In the genomic region with DNA sequence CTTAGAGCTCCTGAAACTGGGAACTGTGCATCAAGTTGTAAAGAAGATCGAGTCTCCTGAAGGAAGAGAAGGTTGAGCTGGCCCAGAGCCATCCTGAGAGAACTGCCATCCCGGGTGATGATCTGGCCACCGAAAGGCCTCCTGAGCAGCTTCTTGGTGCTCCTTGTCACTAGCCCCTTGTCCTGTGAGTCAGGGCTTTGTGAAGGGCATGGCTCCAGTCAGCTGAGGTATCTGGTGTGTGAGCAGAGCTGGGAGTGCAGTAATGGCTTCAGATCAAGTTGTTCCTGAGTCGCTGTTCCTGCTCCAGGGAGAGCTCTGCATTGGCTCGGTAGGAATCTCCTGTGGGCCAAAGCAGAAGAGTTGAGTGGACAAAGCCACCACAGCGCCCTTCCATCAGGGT, we compare ENCODE assay signal across 22 mouse cellular contexts. TPM values are rescaled to one million over a fixed set of nuclear protein-coding genes. Genes with fewer than 3 reads are reported as not detected.
A peak's percentile ranks its signal among the peaks of the same experiment; 100 is the strongest.
DNase-seq lines count a peak whose midpoint lies in the region; ATAC-seq lines count a peak whose summit lies in the region.
"Had no signal": no experiment of that assay in that cellular context is flagged by ENCODE, and none has a peak within 500 bp of the region (broad histone marks: within the 10 kb centered on the region; RNA-seq: fewer than 3 reads in every experiment).

No protein-coding gene starts in this region.

- H3K27ac ChIP-seq in forebrain, embryonic 10.5 days: no peak overlapping the region
- no peak overlapping the region for H3K27ac ChIP-seq in forebrain, embryonic 11.5 days (ENCODE audit: low read depth, low read length)
- H3K27ac ChIP-seq in midbrain, embryonic 10.5 days (replicated peaks): no peak overlapping the region
- no peak overlapping the region for H3K27ac ChIP-seq in midbrain, embryonic 15.5 days
- H3K27ac ChIP-seq in kidney, embryonic 15.5 days: no peak overlapping the region
- H3K27ac ChIP-seq: embryonic facial prominence, embryonic 15.5 days; forebrain, embryonic 12.5 days; hindbrain, embryonic 12.5 days had no signal

- no peak overlapping the region for H3K9ac ChIP-seq in forebrain, embryonic 11.5 days (ENCODE audit: low read length)
- H3K9ac ChIP-seq in midbrain, embryonic 15.5 days: no peak overlapping the region
- H3K9ac ChIP-seq in kidney, embryonic 15.5 days: no peak overlapping the region
- H3K9ac ChIP-seq: embryonic facial prominence, embryonic 15.5 days; forebrain, embryonic 12.5 days; hindbrain, embryonic 12.5 days had no signal

- 94% methylated on average over 6 of the region's 6 CpGs for WGBS in forebrain, embryonic 10.5 days
- 95% methylated on average over 6 of the region's 6 CpGs for WGBS in forebrain, embryonic 11.5 days
- 93% methylated on average over 6 of the region's 6 CpGs for WGBS in midbrain, embryonic 10.5 days
- WGBS in midbrain, embryonic 15.5 days: 95% methylated on average over 6 of the region's 6 CpGs
- 95% methylated on average over 6 of the region's 6 CpGs for WGBS in kidney, embryonic 15.5 days

- H3K4me2 ChIP-seq in forebrain, embryonic 11.5 days (ENCODE audit: low read depth, low read length, severe bottlenecking): no peak overlapping the region
- no peak overlapping the region for H3K4me2 ChIP-seq in midbrain, embryonic 15.5 days
- no peak overlapping the region for H3K4me2 ChIP-seq in kidney, embryonic 15.5 days
- H3K4me2 ChIP-seq: embryonic facial prominence, embryonic 15.5 days; forebrain, embryonic 12.5 days; hindbrain, embryonic 12.5 days had no signal

- DNase-seq in forebrain, embryonic 10.5 days (ENCODE audit: extremely low spot score, low spot score): peak; percentile 14
- DNase-seq in forebrain, embryonic 11.5 days (ENCODE audit: low spot score): no peak
- DNase-seq in midbrain, embryonic 10.5 days (ENCODE audit: low spot score): peak; percentile 7
- peak; percentile 28 for DNase-seq in cerebellum, adult 9-10 months
- peak; percentile 23 to 25 for DNase-seq in cerebellum, postnatal 36 days
- no peak for DNase-seq in right cerebral cortex, postnatal 36 days (ENCODE audit: low spot score in 2 of 2)
- DNase-seq: adrenal gland, adult 2 months; adrenal gland, postnatal 25 days; embryo, embryonic 11 days; gastrocnemius, postnatal 10 days; heart, postnatal 10 days; heart, postnatal 4 days; kidney, adult 18-20 months had no signal

- H3K36me3 ChIP-seq in forebrain, embryonic 10.5 days (replicated peaks): peaks cover 38% of the 10 kb centered on the region
- no peaks in the 10 kb centered on the region for H3K36me3 ChIP-seq in forebrain, embryonic 11.5 days (ENCODE audit: control insufficient read depth, insufficient read depth, low read length)
- peaks cover 32% of the 10 kb centered on the region for H3K36me3 ChIP-seq in midbrain, embryonic 10.5 days
- H3K36me3 ChIP-seq in midbrain, embryonic 15.5 days (replicated peaks): no peaks in the 10 kb centered on the region
- peaks cover 33% of the 10 kb centered on the region for H3K36me3 ChIP-seq in kidney, embryonic 15.5 days

- no peak for ATAC-seq in forebrain, embryonic 11.5 days (replicated peaks; ENCODE audit: low FRiP score)
- ATAC-seq in midbrain, embryonic 15.5 days (replicated peaks): no peak
- no peak for ATAC-seq in kidney, embryonic 15.5 days (replicated peaks; ENCODE audit: low FRiP score)
- ATAC-seq: forebrain, embryonic 16.5 days; hindbrain, embryonic 16.5 days; inflammation-experienced regulatory T-cells, adult 6 months had no signal

- H3K27me3 ChIP-seq in forebrain, embryonic 10.5 days (ENCODE audit: poor library complexity, severe bottlenecking): no peaks in the 10 kb centered on the region
- H3K27me3 ChIP-seq in forebrain, embryonic 11.5 days (ENCODE audit: control insufficient read depth, insufficient read depth, low read length): no peaks in the 10 kb centered on the region
- no peaks in the 10 kb centered on the region for H3K27me3 ChIP-seq in midbrain, embryonic 10.5 days (ENCODE audit: low read depth, poor library complexity, severe bottlenecking)
- no peaks in the 10 kb centered on the region for H3K27me3 ChIP-seq in midbrain, embryonic 15.5 days (replicated peaks)
- no peaks in the 10 kb centered on the region for H3K27me3 ChIP-seq in kidney, embryonic 15.5 days
- H3K27me3 ChIP-seq: embryonic facial prominence, embryonic 15.5 days; forebrain, embryonic 12.5 days; hindbrain, embryonic 12.5 days had no signal

- H3K4me1 ChIP-seq in forebrain, embryonic 10.5 days: 0 out of 2 replicates have a peak, but pooled peaks cover 3% of the 10 kb centered on the region
- no peaks in the 10 kb centered on the region for H3K4me1 ChIP-seq in forebrain, embryonic 11.5 days (replicated peaks; ENCODE audit: control insufficient read depth, insufficient read depth, low read length)
- H3K4me1 ChIP-seq in midbrain, embryonic 10.5 days: 0 out of 2 replicates have a peak, but pooled peaks cover 3% of the 10 kb centered on the region
- no peaks in the 10 kb centered on the region for H3K4me1 ChIP-seq in midbrain, embryonic 15.5 days
- H3K4me1 ChIP-seq in kidney, embryonic 15.5 days: peaks cover 4% of the 10 kb centered on the region; the same call in 1 of the 2 replicates
- H3K4me1 ChIP-seq: embryonic facial prominence, embryonic 15.5 days; forebrain, embryonic 12.5 days; hindbrain, embryonic 12.5 days had no signal

- no peaks in the 10 kb centered on the region for H3K9me3 ChIP-seq in forebrain, embryonic 10.5 days
- no peaks in the 10 kb centered on the region for H3K9me3 ChIP-seq in forebrain, embryonic 11.5 days (ENCODE audit: control insufficient read depth, low read length)
- H3K9me3 ChIP-seq in midbrain, embryonic 10.5 days (replicated peaks): no peaks in the 10 kb centered on the region
- H3K9me3 ChIP-seq in midbrain, embryonic 15.5 days: no peaks in the 10 kb centered on the region
- H3K9me3 ChIP-seq in kidney, embryonic 15.5 days (replicated peaks): no peaks in the 10 kb centered on the region
- H3K9me3 ChIP-seq: embryonic facial prominence, embryonic 15.5 days; forebrain, embryonic 12.5 days; hindbrain, embryonic 12.5 days had no signal

- no peak overlapping the region for H3K4me3 ChIP-seq in forebrain, embryonic 10.5 days
- no peak overlapping the region for H3K4me3 ChIP-seq in forebrain, embryonic 11.5 days (ENCODE audit: low read depth, low read length)
- H3K4me3 ChIP-seq in midbrain, embryonic 10.5 days: no peak overlapping the region
- no peak overlapping the region for H3K4me3 ChIP-seq in midbrain, embryonic 15.5 days
- no peak overlapping the region for H3K4me3 ChIP-seq in kidney, embryonic 15.5 days (replicated peaks)
- H3K4me3 ChIP-seq: embryonic facial prominence, embryonic 15.5 days; erythroblast, embryonic 14.5 days; forebrain, embryonic 12.5 days; hindbrain, embryonic 12.5 days had no signal

RNA-seq across cellular contexts. Expression of gene Loxl4, which starts 17.5 kb away (rescaled TPM):
- polyA plus RNA-seq in forebrain, embryonic 10.5 days (2016; fragmentation: Nextera tagmentation; extraction: Ambion mirVana): 0.12 and 0.31 TPM in 2 replicates
- polyA plus RNA-seq in forebrain, embryonic 11.5 days (2014; fragmentation: Nextera tagmentation; extraction: Ambion mirVana): 0.12 and 0.20 TPM in 2 replicates
- polyA plus RNA-seq in midbrain, embryonic 10.5 days (2016; fragmentation: Nextera tagmentation; extraction: Ambion mirVana): 0.19 and 0.25 TPM in 2 replicates
- 0.14 TPM in 2 replicates for polyA plus RNA-seq in midbrain, embryonic 15.5 days (2015; fragmentation: Nextera tagmentation; extraction: Ambion mirVana)
- 1.8 and 2.2 TPM in 2 replicates for polyA plus RNA-seq in kidney, embryonic 15.5 days (2015; fragmentation: Nextera tagmentation; extraction: Ambion mirVana)
- polyA plus RNA-seq: erythroblast, embryonic 14.5 days had no signal

Comparison
In these comparisons a context has a peak if more than half of its experiments do, and no peak if none do; other contexts are left out.
1. DNase-seq: peak in forebrain, embryonic 10.5 days (single experiment), midbrain, embryonic 10.5 days (single experiment), cerebellum, adult 9-10 months (single experiment) and cerebellum, postnatal 36 days (2 of 2); none in forebrain, embryonic 11.5 days (single experiment) and right cerebral cortex, postnatal 36 days (0 of 2).